Comparison of ENCODE assay signal across 16 mouse cellular contexts in genomic region chr14:46067102-46067801, GRCm38 (mm10).
A peak's percentile ranks its signal among the peaks of the same experiment; 100 is the strongest.
DNase-seq lines count a peak whose midpoint lies in the region; ATAC-seq lines count a peak whose summit lies in the region.
"Had no signal": no experiment of that assay in that cellular context is flagged by ENCODE, and none has a peak within 500 bp of the region (broad histone marks: within the 10 kb centered on the region; RNA-seq: fewer than 3 reads in every experiment).

No protein-coding gene starts in this region.

- H3K9ac ChIP-seq in kidney, embryonic 14.5 days (ENCODE audit: low read depth, low read length), result no peak overlapping the region
- no peak overlapping the region for H3K9ac ChIP-seq in heart, embryonic 15.5 days
- H3K9ac ChIP-seq: hindbrain, embryonic 13.5 days; liver, embryonic 15.5 days; neural tube, embryonic 13.5 days had no signal

- H3K36me3 ChIP-seq in kidney, embryonic 14.5 days (ENCODE audit: control insufficient read depth, insufficient read depth, low read length), result no peaks in the 10 kb centered on the region
- H3K36me3 ChIP-seq in heart, embryonic 15.5 days, result no peaks in the 10 kb centered on the region
- H3K36me3 ChIP-seq: hindbrain, embryonic 13.5 days; liver, embryonic 15.5 days; neural tube, embryonic 13.5 days had no signal

- H3K4me2 ChIP-seq in kidney, embryonic 14.5 days (replicated peaks; ENCODE audit: low read depth, low read length), result no peak overlapping the region
- H3K4me2 ChIP-seq in heart, embryonic 15.5 days, result no peak overlapping the region
- H3K4me2 ChIP-seq: hindbrain, embryonic 13.5 days; liver, embryonic 15.5 days; neural tube, embryonic 13.5 days had no signal

- no peaks in the 10 kb centered on the region for H3K4me1 ChIP-seq in kidney, embryonic 14.5 days (ENCODE audit: control insufficient read depth, insufficient read depth, low read length)
- peaks cover 17% of the 10 kb centered on the region for H3K4me1 ChIP-seq in heart, embryonic 15.5 days (replicated peaks)
- H3K4me1 ChIP-seq: hindbrain, embryonic 13.5 days; liver, embryonic 15.5 days; neural tube, embryonic 13.5 days had no signal

- no peak for ATAC-seq in kidney, embryonic 14.5 days (ENCODE audit: low FRiP score, low TSS enrichment)
- ATAC-seq in heart, embryonic 15.5 days (replicated peaks; ENCODE audit: insufficient number of reproducible peaks, insufficient read depth, low FRiP score, low read depth), result peak; percentile 55; the same call in 1 of the 2 replicates
- ATAC-seq in megakaryocyte progenitor cell, adult 5-6 weeks (replicated peaks; ENCODE audit: poor library complexity), result no peak
- ATAC-seq: CD4-positive, CD25-positive, alpha-beta regulatory T cell, adult 4 months had no signal

- 70% methylated on average over 5 of the region's 5 CpGs for WGBS in kidney, embryonic 14.5 days
- WGBS in heart, embryonic 15.5 days, result 44% methylated on average over 5 of the region's 5 CpGs

- no peak overlapping the region for H3K4me3 ChIP-seq in kidney, embryonic 14.5 days (ENCODE audit: low read length)
- no peak overlapping the region for H3K4me3 ChIP-seq in heart, embryonic 15.5 days
- H3K4me3 ChIP-seq: erythroblast, embryonic 14.5 days; hindbrain, embryonic 13.5 days; liver, embryonic 15.5 days; neural tube, embryonic 13.5 days had no signal

- peak; percentile 15 for DNase-seq in kidney, adult 9 months
- peak; percentile 14 for DNase-seq in gastrocnemius, postnatal 25 days
- DNase-seq in lung, postnatal 14 days, result peak; percentile 18
- DNase-seq in right cerebral cortex, postnatal 14 days, result no peak
- no peak for DNase-seq in cerebellum, adult 8-10 months
- DNase-seq: adrenal gland, postnatal 14 days; midbrain, embryonic 14.5 days; thymus, postnatal 25 days had no signal

- H3K27ac ChIP-seq in kidney, embryonic 14.5 days (ENCODE audit: low read depth, low read length), result no peak overlapping the region
- H3K27ac ChIP-seq in heart, embryonic 15.5 days, result peak overlapping the region; percentile 75
- H3K27ac ChIP-seq: hindbrain, embryonic 13.5 days; liver, embryonic 15.5 days; neural tube, embryonic 13.5 days had no signal

- no peaks in the 10 kb centered on the region for H3K9me3 ChIP-seq in kidney, embryonic 14.5 days (ENCODE audit: control insufficient read depth, low read length)
- no peaks in the 10 kb centered on the region for H3K9me3 ChIP-seq in heart, embryonic 15.5 days (replicated peaks)
- H3K9me3 ChIP-seq: hindbrain, embryonic 13.5 days; liver, embryonic 15.5 days; neural tube, embryonic 13.5 days had no signal

- no peaks in the 10 kb centered on the region for H3K27me3 ChIP-seq in kidney, embryonic 14.5 days (ENCODE audit: control insufficient read depth, insufficient read depth, low read length)
- no peaks in the 10 kb centered on the region for H3K27me3 ChIP-seq in heart, embryonic 15.5 days
- H3K27me3 ChIP-seq: hindbrain, embryonic 13.5 days; liver, embryonic 15.5 days; neural tube, embryonic 13.5 days had no signal

Comparison
In these comparisons a context has a peak if more than half of its experiments do, and no peak if none do; other contexts are left out.
1. DNase-seq: peak in kidney, adult 9 months (single experiment), gastrocnemius, postnatal 25 days (single experiment) and lung, postnatal 14 days (single experiment); none in right cerebral cortex, postnatal 14 days (single experiment) and cerebellum, adult 8-10 months (single experiment).